Mouse (Mus musculus): ENCODE data around the gene Vcam1. TPM values are rescaled to one million over a fixed set of nuclear protein-coding genes. Genes with fewer than 3 reads are reported as not detected.

The Vcam1 gene
- polyA plus RNA-seq, 1 experiment from 2014 or later, result 135 TPM

DNA sequence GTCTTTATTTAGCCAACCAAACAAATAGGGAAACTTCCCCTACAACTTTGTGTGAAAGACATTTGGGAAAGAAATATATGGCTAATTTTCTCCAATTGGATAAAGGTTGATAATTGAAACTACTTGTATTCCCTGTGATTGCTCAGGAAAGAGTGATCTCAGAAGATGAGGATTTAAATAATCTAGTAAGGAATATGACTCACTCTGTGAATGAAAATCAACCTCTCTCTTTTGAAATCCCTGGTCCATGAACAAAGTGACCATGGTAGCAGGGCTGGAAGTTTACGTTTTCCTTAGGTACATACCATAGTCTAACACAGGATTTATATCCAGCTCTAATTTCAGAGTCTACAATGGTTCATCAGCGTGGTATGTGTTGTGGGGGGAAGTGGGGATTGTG is 52.7 kb downstream of the Vcam1 start:
- Histone ChIP-seq H3K4me1 (peaks cover 6% of the 10 kb centered on the region), H3K9me3 (no peaks in the 10 kb centered on the region), H3K4me3 (no peak overlapping the region), H3K4me2 (replicated peaks) (no peak overlapping the region), H3K36me3 (no peaks in the 10 kb centered on the region), H3K9ac (no peak overlapping the region), H3K27ac (no peak overlapping the region), H3K27me3 (no peaks in the 10 kb centered on the region)
- WGBS, result 79% methylated on average over 2 of the region's 2 CpGs
- ATAC-seq (ENCODE audit: low FRiP score, low read depth), result no peak

- H3K4me1 ChIP-seq, result no peaks in the 10 kb centered on the region
Measured at GRCm38 (mm10) chr3:116072584-116072983, 56.9 kb downstream of the Vcam1 start.

DNA sequence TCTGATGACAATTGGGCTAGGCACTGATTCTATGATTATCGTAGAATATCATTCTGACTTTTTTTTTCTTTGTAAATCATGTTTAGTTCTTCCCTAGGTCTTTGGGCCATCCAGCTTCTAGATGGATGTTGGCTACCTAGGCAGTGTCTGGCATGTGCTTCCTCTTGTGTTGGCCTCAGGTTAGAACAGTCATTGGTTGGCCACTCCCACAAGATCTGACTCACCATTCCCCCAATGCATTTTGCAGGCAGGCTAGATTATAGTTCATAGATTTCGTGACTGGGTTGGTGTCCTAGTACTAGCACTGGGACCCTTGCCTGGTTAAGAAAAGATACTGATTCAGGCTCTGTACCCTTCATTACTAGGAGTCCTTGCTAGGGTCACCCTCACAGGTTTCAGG is 67.3 kb downstream of the Vcam1 start:
- H3K9me3 ChIP-seq, result no peaks in the 10 kb centered on the region
- WGBS, result 88% methylated on average over 2 of the region's 2 CpGs
- H3K27ac ChIP-seq, result no peak overlapping the region
- no peak overlapping the region for H3K4me3 ChIP-seq
- ATAC-seq (ENCODE audit: low FRiP score, low read depth), result no peak
- H3K4me2 ChIP-seq (replicated peaks), result no peak overlapping the region
- H3K9ac ChIP-seq, result no peak overlapping the region
- no peaks in the 10 kb centered on the region for H3K4me1 ChIP-seq
- no peaks in the 10 kb centered on the region for H3K36me3 ChIP-seq
- no peaks in the 10 kb centered on the region for H3K27me3 ChIP-seq

More at GRCm38 (mm10) chr3:116072584-116072983, 56.9 kb downstream of the Vcam1 start:
- H3K4me3 ChIP-seq, result no peak overlapping the region
- H3K27me3 ChIP-seq, result no peaks in the 10 kb centered on the region
- H3K9ac ChIP-seq, result no peak overlapping the region
- no peak overlapping the region for H3K27ac ChIP-seq
- no peaks in the 10 kb centered on the region for H3K9me3 ChIP-seq
- ATAC-seq (ENCODE audit: low FRiP score, low read depth), result no peak
- no peak overlapping the region for H3K4me2 ChIP-seq (replicated peaks)
- H3K36me3 ChIP-seq, result no peaks in the 10 kb centered on the region
- 80% methylated on average over 2 of the region's 2 CpGs for WGBS

DNA sequence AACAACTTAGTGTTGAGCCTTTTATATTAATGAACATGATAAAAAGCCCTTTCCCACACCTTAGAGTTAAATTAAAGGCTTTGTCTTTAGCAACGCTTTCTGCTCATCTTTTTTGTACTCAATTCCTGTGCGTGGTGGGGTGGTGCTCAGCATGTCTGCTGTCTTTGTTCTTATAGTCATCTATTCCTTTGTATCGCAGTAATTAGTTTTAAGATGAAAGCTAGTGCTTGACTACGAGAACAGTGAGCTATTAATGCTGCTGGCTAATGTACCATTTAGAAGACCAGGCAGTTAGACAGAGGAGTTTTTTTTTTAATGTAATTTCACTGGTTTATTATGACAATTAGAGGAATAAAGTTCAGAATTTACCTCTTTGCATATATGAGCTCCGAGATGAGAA is 69.2 kb downstream of the Vcam1 start:
- Histone ChIP-seq H3K27ac (no peak overlapping the region), H3K9ac (no peak overlapping the region), H3K4me1 (no peaks in the 10 kb centered on the region), H3K9me3 (no peaks in the 10 kb centered on the region), H3K4me3 (no peak overlapping the region), H3K27me3 (no peaks in the 10 kb centered on the region), H3K4me2 (replicated peaks) (no peak overlapping the region), H3K36me3 (no peaks in the 10 kb centered on the region)
- 83% methylated on average over 5 of the region's 5 CpGs for WGBS
- no peak for ATAC-seq (ENCODE audit: low FRiP score, low read depth)

Other genes starting within 250 kb of the Vcam1 start
- gene Dph5, start 241.9 kb downstream of the Vcam1 start, polyA plus RNA-seq (2015; fragmentation: Nextera tagmentation; extraction: Ambion mirVana), result 25.5 and 29.8 TPM in 2 replicates
- 32.1 and 32.9 TPM in 2 replicates for gene Slc30a7, start 122.3 kb downstream of the Vcam1 start, polyA plus RNA-seq (2015; fragmentation: Nextera tagmentation; extraction: Ambion mirVana)
- gene Extl2, start 122.2 kb downstream of the Vcam1 start, polyA plus RNA-seq (2015; fragmentation: Nextera tagmentation; extraction: Ambion mirVana), result 20.1 and 21.1 TPM in 2 replicates
- gene Gpr88, start 123.8 kb upstream of the Vcam1 start, polyA plus RNA-seq (2015; fragmentation: Nextera tagmentation; extraction: Ambion mirVana), result 1.5 and 1.6 TPM in 2 replicates

Data from limb, embryonic 13.5 days (tissue).